Mouse (Mus musculus) frontal cortex, adult 2 months (tissue): ENCODE data around the gene Hlx. TPM values are rescaled to one million over a fixed set of nuclear protein-coding genes. Genes with fewer than 3 reads are reported as not detected.

Experiments
- DNase-seq, 2 experiments: peaks; one replicate each; pipeline ENCODE4 v3.0.0; 2022; ENCODE audit warnings: low spot score in 1 of 2; ENCODE audit errors: extremely low spot score in 1 of 2
- polyA plus RNA-seq: library from polyadenylated mRNA; depleted of rRNA; stranded (reverse); fragments of >200 nt; gene quantifications from 2 replicates; pipeline ENCODE4 v1.2.3, GENCODE M21; 2012

Hlx gene
- polyA plus RNA-seq, 1 experiment = 0.96 TPM

GRCm38 (mm10) chr1:184717691-184718200, 14.7 kb downstream of the Hlx start:
- DNase-seq = no peak

- no peak for DNase-seq
These were observed 15.3 kb downstream of the Hlx start for GRCm38 (mm10) chr1:184717016-184717568.

- no peak for DNase-seq
These were observed 16.3 kb downstream of the Hlx start for GRCm38 (mm10) chr1:184716117-184716516.

GRCm38 (mm10) chr1:184715693-184716092, 16.7 kb downstream of the Hlx start:
- no peak for DNase-seq

GRCm38 (mm10) chr1:184714515-184714914, 17.9 kb downstream of the Hlx start:
- no peak for DNase-seq

- no peak for DNase-seq
These were observed 18.7 kb downstream of the Hlx start for GRCm38 (mm10) chr1:184713716-184714115.

GRCm38 (mm10) chr1:184707532-184708248, 24.7 kb downstream of the Hlx start:
- DNase-seq = no peak

- no peak for DNase-seq
These were observed 27.5 kb downstream of the Hlx start for GRCm38 (mm10) chr1:184704901-184705300.

- no peak for DNase-seq
These were observed 33.1 kb downstream of the Hlx start for GRCm38 (mm10) chr1:184699295-184699694.

GRCm38 (mm10) chr1:184695451-184695850, 37.0 kb downstream of the Hlx start:
- DNase-seq = peak in 1 of 2 experiments; percentile 57

- DNase-seq = no peak
These were observed 40.1 kb downstream of the Hlx start for GRCm38 (mm10) chr1:184692204-184692904.

- DNase-seq = no peak
These were observed 41.2 kb downstream of the Hlx start for GRCm38 (mm10) chr1:184691240-184691639.

GRCm38 (mm10) chr1:184688026-184688425, 44.4 kb downstream of the Hlx start:
- no peak for DNase-seq

- no peak for DNase-seq
These were observed 44.9 kb downstream of the Hlx start for GRCm38 (mm10) chr1:184687512-184687911.

GRCm38 (mm10) chr1:184683541-184683940, 48.9 kb downstream of the Hlx start:
- DNase-seq = no peak

- no peak for DNase-seq
These were observed 52.9 kb downstream of the Hlx start for GRCm38 (mm10) chr1:184679416-184679965.

GRCm38 (mm10) chr1:184677641-184678040, 54.8 kb downstream of the Hlx start:
- no peak for DNase-seq
